Mouse (Mus musculus): ENCODE measurements around the gene Mmgt2.

Mmgt2 gene

DNA sequence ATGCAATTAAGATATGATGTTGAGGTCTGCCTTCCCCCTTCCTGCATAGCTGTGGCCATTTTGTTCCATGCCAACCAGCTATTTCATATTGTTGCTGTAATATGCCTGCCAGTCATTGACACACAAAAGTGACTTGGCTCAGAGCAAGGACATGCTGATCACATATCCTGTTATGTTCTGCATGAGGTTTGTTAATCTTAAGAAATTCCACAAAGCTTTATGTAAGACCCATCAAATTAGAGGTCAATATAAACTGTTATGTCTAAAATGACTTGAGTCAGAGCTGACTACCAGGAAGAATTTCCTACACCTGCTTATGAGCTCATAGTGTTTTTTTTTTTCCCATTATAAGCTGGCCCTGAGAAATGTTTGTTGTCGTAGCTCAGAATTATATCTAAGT, 52.8 kb downstream of the Mmgt2 start:
- no peak for DNase-seq (ENCODE audit: low read depth, low spot score)

DNA sequence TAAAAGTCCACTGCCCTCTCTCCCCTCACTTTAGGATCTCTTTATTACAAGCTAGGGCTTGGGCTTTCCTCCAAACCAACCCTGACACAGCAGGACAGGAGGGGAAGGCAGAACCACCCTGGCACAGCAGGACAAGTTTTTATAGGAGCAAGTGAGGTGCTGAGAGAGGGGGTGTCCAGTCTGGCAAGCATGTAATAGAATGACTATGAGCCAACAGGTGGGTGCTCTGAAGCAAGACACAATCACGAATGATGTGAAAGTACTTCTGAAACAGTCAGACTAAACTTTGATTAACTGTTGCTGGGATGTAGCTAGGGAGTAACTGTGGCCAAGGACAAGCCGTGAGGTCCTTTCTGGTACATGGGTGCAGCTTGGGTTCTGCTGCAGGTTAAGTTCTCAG, 57.7 kb downstream of the Mmgt2 start:
- no peak for DNase-seq (ENCODE audit: low read depth, low spot score)

DNA sequence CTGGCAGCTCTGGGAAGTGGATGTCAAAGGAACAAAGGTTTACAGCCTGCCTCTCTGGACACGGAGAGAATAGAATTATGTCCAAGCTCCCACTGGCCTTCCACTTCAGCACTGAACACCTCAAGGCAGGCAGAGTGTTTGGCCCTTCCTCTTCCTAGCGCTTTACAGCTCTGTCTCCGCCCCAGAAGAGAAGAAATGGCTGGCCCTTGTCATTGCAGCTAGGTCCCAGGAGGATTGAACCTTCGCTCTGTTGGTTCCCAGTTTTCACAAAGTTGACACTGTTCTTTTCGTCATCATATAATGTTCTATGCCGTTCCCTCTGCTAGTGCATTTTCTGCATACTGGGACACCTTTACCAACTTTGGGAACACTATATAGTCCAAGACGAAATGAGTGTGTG, 59.8 kb downstream of the Mmgt2 start:
- DNase-seq (ENCODE audit: low read depth, low spot score): no peak

DNA sequence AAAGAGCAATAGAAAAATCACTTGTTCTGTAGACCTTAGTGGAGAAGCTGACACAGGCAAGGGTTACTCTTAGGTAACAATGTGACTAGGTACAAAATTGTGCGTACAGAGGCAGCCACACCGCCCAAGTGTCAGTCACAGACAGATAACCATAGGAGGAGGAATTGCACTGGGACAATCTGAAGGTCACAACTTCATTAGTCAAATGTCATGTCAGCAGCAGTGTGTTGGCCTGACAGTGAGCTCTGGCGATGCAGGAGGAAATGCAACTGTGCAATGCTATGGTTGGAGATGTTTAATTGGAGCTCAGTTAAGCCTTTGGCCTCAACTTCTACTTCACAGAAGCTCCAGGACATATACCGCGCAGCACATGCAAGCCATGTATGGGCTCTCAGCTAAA, 62.2 kb downstream of the Mmgt2 start:
- DNase-seq (ENCODE audit: low read depth, low spot score): no peak
